Mouse (Mus musculus): ENCODE measurements around the gene Clic1.
A peak's percentile ranks its signal among the peaks of the same experiment; 100 is the strongest.

Clic1 gene

GRCm38 (mm10) chr17:35045807-35046680 lies 3.7 kb upstream of the Clic1 start:
- DNase-seq (ENCODE audit: low spot score in 2 of 2) = no peak

GRCm38 (mm10) chr17:35046681-35047455 lies 2.9 kb upstream of the Clic1 start, which contains the start of gene Msh5:
Gene Msh5, minus strand, starts transcription at chr17:35046745.
- peak; percentile 90 to 95 for DNase-seq (ENCODE audit: low spot score in 2 of 2)

- no peak for DNase-seq (ENCODE audit: low spot score in 2 of 2)
Measured at GRCm38 (mm10) chr17:35047688-35048087, 2.1 kb upstream of the Clic1 start.

GRCm38 (mm10) chr17:35048149-35048931 lies 1.4 kb upstream of the Clic1 start:
- no peak for DNase-seq (ENCODE audit: low spot score in 2 of 2)

- no peak for DNase-seq (ENCODE audit: low spot score in 2 of 2)
Measured at GRCm38 (mm10) chr17:35048932-35049440, 780 bp upstream of the Clic1 start.

GRCm38 (mm10) chr17:35050126-35050750 lies 472 bp downstream of the Clic1 start:
- peak; percentile 69 to 77 for DNase-seq (ENCODE audit: low spot score in 2 of 2)

GRCm38 (mm10) chr17:35051156-35052086 lies 1.7 kb downstream of the Clic1 start:
- DNase-seq (ENCODE audit: low spot score in 2 of 2) = peak in 1 of 2 experiments; percentile 66

- no peak for DNase-seq (ENCODE audit: low spot score in 2 of 2)
Measured at GRCm38 (mm10) chr17:35052271-35052798, 2.6 kb downstream of the Clic1 start.

DNA sequence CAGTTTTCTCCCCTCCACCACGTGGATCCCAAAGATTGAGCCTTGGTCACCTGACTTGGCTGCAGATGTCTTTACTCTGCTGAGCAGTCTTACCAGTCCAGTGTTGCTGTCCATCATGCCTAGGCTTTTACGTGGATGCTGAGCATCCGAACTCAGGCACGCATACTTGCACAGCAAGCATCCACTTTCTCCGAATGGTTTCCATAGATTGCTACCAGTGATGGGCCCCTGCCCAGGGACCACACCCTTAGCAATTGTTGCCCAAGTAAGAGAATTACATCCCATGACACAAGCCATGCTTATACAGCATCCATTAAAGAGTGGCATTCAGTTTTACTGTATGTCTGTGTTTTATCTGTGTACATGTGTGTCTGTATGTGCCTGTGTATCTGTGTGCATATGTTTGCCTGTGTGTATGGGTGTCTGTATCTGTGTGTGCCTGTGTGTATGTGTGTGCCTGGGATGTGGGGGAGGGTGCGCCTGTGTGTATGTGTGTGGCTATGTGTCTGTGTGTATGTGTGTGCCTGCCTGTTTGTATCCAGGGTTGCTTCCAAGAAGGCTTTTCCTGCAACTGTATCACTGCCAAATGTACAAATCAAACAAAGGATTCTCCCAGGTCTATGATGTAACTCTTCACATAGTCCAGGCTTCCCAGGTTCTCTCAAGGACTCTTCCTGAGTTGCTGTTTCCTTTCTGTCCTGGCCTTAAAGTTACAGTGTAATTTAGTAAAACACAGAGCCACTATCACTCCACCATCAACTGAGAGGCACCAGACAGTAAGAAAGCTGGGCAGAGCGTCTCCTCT lies 6.1 kb downstream of the Clic1 start:
- no peak for DNase-seq (ENCODE audit: low spot score in 2 of 2)

DNA sequence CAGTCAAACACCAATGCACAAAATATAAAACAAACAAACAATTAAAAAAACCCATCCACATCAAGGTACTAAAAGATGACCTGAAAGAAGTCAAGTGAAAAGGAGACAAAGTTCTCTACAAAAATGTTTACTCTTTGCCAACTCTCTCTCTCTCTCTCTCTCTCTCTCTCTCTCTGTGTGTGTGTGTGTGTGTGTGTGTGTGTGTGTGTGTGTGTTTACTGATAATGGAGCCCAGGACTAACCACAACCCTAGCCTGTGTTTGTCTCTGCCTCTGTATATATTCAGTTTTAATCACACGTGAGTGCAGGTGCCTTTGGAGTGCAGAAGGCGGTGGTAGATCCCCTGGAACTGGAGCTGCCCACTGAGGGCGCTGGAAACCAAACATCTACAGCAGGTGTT lies 7.3 kb downstream of the Clic1 start:
- DNase-seq (ENCODE audit: low spot score in 2 of 2) = no peak

- DNase-seq (ENCODE audit: low spot score in 2 of 2) = no peak
Measured at GRCm38 (mm10) chr17:35058316-35058715, 8.6 kb downstream of the Clic1 start.

GRCm38 (mm10) chr17:35058911-35059892 lies 9.4 kb downstream of the Clic1 start, which contains the start of gene Ddah2:
Gene Ddah2, plus strand, starts transcription at chr17:35059035.
- DNase-seq (ENCODE audit: low spot score in 2 of 2) = peak; percentile 78 to 80

- DNase-seq (ENCODE audit: low spot score in 2 of 2) = no peak
Measured at GRCm38 (mm10) chr17:35060071-35060470, 10.3 kb downstream of the Clic1 start.

- DNase-seq (ENCODE audit: low spot score in 2 of 2) = no peak
Measured at GRCm38 (mm10) chr17:35060737-35061297, 11.1 kb downstream of the Clic1 start.

DNA sequence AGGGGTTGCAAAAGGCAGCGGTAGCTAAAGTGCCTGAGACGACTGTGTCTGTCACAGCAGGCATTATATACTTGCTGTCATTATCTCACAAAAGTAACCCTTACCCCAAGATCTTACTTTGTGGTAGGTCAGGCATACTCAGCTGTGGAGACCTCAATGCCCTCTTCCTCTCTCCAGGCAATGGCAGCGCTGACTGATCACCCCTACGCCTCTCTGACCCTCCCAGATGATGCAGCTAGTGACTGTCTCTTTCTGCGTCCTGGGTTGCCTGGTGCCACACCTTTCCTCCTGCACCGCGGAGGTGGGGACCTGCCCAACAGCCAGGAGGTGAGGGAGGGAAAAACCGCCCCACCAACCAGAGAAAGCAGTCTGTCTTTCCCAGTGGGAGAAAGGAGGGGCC lies 11.5 kb downstream of the Clic1 start:
- no peak for DNase-seq (ENCODE audit: low spot score in 2 of 2)

- DNase-seq (ENCODE audit: low spot score in 2 of 2) = no peak
Measured at GRCm38 (mm10) chr17:35063466-35063865, 13.7 kb downstream of the Clic1 start.

DNA sequence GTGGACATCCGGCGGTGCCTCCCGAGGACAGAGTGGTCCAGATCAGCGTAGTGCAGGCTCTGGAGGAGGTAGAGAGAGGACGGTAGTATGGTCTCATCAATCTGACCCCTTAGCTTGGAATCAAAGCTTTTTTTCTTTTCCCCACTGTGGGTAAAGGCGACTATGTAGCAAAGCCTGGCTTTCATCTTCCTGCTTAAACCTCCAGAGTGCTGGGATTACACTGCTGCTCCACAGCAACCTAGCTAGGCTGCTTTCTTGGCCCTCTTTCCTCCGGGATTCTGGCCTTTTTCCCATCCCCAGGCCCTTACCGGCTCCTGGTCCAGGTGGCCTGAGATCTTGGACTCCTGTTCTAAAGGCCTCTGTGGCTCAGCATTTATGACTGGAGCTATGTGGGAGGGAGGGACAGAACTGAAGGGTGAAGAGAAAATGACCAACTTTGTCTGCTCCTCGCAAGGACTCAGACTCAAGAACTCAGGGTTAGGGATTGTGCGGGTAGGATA lies 14.7 kb downstream of the Clic1 start:
- DNase-seq (ENCODE audit: low spot score in 2 of 2) = peak in 1 of 2 experiments; percentile 39
